Mouse (Mus musculus) thymus, adult 18-20 months (tissue): Measurements from ENCODE around the gene Cacna1d.

Experiments used
- DNase-seq, 2 experiments: peaks; one replicate each; pipeline ENCODE4 v3.0.0; 2022; ENCODE audit warnings: mixed read lengths in 2 of 2

Cacna1d gene

DNA sequence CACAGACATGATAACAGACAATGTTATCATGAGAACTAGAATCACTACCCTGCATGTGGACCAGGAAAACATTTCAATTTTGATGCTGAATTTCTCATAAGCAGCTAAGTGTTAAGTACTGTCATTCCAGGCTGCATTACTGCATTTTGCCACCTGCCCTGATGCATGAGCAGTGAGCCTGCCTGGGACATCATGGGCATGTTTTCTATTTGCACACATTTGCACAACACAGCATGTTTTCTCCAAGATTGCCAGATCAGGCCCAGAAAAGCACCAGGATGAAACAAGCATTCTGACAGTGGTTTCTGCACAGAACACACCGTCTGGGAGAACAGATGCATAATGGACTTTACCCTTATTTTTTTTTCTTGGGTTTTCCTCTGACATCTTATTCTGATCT lies 294.3 kb downstream of the Cacna1d start:
- DNase-seq, result no peak

DNA sequence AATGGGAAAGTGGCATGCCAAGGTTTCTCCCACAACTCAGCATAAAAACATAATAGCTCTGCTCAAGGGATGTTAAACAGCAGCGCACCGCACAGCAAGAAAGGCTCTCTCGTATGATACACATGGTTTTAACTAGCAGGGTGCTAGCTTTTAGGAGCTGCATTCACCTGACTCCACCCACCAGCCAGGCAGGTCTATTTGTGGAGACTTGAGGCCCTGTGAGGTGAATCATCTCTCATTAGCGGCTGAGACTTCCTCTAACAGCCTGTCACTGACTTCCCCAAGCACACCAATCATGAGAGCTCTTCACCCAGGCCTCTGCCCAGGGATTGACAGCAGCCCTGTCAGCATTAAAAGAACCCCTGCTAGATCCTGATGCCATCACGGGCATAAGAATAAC lies 295.0 kb downstream of the Cacna1d start:
- peak in 1 of 2 experiments; percentile 13 for DNase-seq

DNA sequence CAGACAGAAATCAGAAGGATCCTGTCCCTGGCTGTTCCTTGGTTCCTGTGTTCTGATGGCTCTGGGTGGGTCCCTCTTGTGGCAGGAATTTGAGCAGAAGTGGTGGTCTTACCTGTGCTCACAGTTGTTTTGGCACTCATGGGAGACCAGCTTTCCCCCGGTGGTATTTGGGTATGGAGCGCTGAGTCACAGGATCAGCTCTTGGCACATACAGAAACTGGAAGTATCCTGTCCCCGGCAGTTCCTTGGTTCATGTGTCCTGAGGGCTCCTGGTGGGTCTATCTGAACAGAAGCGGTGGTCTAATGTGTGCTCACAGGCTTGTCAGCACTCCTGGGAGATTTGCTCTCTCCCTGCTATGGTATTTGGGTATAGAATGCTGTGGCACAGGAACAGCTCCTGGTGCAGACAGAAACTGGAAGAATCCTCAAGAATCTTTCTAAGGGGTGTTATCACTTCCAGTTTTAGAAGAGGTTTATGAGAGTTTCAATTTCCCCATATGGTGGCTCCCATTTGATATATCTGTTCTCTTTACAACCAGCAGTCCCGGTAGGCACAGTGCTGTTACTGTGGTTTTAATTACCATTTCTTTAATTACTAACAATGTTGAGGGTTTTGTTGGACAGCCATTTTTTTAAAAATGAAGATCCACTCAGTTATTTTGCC lies 300.8 kb downstream of the Cacna1d start:
- DNase-seq, result no peak

DNA sequence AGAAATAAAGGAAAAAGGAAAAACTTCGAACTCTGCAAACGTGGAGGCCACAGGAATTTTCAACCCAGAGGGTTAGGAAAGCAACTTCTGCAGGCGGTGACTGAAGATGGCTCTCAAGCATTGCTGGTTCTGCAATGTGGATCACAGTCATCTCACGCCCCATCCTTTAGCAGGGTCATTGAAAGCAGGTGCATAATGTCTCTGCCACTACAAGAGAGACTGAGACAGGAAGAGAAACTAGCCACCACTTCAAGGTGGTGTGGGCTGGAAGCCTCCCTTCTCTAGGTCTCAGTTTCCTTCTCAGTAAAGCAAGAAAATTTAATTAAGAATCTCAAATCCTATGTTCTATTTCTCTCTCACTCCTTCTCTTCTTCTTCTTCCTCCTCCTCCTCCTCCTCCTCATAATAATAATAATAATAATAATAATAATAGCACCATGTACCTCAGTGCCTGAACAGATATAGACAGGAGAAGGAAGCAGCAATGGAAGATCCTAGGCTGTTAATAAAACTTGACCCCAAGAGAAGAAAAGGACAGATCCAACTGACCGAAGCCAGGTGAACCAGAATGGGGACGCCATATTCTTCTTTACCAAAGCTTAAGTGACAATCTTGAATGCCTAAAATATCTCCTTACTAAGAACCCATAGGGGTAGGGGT lies 305.5 kb downstream of the Cacna1d start:
- no peak for DNase-seq

DNA sequence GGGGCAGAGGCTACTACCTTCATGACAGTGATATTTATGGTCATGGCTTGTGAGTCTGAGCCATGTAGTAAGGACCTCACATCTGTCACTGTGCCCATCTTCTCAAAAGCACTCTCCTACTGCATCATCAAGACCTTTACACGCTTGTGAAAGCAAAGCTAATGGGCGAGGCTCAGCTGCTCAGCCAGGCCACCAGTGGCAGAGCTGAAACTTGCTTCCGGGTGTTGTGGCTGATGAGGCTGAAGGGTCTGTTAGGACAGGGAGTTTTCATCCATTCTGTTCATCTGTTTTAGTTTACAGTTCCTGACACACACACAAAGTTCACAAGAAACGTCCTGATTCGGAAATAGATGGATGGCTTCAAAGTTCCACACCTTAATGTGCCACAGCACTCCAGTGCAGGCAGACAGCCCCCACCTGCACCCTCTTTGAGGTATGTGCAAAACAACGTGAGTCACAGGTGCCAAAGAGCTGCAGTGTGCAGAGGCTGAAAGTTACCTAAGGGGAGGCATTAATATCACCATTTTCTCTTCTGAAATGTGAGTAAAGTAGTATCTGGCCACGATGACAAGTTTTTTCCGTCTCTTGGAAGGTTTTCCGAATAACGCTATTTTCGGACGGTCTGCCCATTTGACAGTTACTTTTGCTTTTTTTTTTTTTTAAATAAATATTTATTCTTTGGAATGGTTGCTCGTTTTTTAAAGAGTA lies 306.7 kb downstream of the Cacna1d start:
- DNase-seq, result no peak

DNA sequence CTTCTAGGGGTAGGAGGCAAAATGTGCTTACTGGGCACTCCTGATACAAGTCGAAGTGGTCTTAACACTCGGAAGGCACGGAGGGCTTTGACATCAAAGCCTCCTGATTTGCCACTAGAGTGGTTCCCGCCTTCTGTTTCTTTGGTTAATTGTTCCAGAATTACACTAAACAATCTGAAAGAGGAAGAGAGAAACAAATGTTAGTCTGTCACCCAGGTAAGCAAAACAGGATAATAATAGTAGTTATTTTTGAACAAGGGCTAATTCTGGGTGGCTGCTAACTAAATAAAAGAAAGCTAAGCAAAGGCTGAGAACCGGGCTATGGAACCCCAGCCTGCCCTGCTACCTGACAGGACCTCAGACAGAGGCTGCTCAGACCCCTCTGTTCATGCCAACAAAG lies 307.2 kb downstream of the Cacna1d start:
- no peak for DNase-seq

DNA sequence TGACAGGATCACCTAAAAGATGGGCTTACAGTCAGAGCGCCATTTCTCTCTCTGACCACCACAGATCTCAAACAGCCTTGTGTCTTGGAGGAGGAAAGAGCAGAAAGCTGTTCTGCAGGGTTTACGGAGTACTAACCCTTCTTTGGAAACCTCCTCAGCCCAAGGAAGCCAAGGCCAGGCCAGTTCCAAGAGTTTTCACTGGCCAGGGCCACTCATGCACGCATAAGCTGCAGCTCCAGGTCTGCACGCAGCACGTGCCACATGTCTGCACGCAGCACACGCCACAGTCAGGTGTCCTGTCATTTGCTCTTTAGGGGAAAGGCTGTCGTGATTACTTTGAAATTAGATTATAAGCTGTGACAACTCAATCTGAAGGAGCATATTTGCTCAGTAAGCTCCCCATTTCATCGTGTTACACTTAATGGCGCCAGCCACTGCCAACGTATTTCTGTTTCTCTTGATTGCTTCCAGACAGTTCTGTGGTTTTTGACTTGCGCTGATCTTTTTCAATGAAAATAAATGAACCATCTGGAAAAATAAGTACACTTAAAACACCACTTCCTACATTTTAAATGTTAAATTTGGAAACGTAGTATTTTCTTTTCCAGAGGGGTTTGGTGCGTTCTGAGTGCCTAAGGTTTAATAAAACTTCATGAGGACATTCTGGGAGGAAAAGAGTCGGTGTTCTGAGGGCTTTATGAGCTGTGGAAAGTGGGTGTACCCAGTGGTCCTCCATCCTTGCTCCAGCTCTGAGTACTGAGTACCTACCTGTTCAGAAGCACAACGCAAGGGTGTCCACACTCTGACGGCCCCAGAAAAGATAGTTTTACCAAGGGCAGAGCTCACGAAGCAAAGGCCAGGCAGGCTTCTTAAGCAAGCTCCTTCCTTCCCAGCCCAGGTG lies 308.4 kb downstream of the Cacna1d start:
- no peak for DNase-seq

DNA sequence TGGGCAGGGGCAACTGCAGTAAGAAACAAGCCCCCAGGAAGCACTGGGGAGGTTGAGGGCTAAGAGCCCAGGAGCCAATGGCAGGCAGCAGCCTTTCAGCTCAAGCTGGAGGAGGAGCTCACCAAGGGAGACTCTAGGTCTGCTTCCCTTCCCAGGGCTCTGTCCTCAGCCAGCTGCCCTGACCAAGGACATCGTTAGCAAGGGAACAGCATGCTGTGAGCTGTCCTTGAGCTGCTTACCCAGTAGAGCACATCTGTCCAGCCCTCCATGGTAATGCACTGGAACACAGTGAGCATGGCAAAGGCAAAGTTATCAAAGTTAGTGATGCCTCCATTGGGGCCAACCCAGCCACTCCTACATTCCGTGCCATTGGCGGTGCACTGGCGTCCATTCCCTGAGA lies 312.9 kb downstream of the Cacna1d start:
- no peak for DNase-seq

DNA sequence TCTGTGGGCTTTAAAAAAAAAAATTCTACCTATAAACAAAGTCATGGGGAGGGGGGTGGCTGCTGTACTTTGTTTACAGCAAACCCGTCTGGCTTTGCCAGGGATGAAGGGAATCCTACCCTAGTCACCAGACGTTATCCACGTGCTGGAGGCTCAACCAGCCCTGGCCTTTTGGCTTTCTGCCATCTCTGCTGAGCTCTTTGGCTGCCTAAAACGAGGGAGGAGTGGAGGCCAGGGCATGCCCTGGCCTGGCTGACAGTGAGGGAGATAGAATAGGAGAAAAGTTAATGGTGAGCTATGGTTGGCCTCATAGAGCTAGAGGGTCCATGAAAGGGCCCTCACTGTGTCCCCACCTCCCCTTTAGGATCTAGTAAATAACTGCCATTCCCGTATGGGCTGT lies 313.4 kb downstream of the Cacna1d start:
- DNase-seq, result no peak

DNA sequence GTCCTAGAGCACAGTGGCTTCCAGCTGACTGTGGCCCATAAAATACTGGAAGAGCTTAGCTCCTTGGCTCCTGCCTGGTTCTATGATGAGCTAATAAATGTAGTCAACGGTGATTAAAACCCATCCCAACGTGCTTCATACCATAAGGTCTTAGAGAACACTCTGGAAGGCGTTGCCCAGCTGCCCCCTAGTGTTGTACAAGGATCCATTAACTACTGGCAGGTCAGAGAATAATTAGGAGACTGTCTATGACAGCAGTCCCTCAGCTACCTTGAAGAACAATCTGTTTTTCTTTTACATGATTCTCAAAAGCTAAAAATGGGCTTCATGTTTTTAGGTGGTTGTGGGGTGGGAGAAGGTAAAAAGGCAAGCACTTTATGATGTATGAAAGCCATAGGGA lies 315.9 kb downstream of the Cacna1d start:
- no peak for DNase-seq

DNA sequence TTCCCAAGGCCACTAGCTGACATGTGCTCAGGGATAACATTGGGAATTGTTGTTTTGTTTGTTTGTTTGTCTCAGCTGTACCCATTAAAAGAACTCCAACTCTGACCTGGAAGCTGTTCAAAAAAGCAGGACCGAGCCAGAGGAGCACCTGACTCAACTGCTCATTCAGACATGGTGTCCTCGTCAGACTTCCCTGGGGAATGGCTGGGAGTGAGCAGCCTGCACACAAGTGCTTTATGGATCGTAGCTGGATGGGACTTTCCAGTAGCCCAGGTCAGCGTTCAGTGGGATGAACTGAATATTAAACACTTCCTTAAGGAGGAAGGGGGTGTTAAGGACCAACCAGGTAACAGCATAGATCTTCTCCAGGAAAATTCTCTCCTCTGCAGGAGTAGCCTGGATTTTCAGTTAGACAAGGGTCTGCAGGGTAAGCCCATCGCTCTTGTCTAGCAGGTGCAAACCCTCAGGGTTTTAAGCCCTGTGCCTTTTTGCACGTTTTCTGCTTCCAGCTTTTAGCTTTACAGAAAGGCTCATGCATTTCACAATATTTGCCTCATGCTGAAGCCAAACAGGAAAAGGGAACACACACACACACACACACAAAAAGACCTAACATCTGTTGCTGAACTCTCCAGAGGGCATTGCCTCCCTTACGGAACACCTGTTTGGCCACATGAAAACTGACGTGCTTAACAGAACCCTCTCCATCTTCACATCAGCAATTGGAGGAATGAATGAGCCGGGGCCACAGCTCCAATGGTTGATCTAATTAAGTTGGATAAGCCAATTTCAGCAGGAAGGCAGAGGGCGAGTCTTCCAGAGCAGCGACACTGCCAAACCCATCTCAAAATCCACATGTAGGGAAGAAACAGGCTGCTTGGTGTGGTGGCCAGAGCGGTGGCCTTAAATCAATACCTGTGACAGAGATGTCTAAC lies 318.2 kb downstream of the Cacna1d start:
- no peak for DNase-seq

DNA sequence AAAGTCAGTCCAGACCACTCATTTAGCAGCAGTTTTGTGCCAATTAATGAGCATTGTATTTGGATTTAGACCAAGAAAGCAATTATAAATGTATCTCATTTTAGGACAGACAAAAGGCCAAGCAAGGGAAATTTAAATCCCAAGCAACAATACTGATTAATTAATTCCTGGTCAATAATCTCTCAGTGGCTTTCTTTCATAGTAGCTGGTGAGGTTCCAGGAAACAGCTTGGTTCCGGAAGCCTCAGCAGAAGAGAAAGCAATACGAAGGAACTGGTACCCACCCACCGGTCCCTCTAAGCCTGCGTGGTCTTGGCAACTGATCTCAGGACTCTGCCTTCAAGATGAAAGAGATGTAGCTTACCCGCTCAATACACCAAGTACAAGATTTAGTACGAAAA lies 319.7 kb downstream of the Cacna1d start:
- no peak for DNase-seq

DNA sequence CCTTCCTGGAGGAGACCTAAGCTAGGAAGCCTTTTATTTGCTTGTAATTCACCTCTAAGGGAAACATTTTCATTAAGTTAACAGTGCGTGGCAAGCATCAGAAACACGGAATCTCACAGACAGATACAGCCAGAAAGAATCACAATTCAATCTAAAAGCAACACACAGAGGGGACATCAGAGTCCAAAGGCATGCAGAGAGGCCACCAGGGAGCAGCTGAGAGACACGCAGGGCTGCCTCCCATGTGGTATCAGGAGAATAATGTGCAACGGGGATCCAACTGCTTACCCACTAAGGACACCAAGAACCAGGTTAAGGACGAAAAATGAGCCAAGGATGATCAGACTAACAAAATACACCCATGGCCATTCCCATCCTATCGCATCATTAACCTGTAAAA lies 320.2 kb downstream of the Cacna1d start:
- no peak for DNase-seq

DNA sequence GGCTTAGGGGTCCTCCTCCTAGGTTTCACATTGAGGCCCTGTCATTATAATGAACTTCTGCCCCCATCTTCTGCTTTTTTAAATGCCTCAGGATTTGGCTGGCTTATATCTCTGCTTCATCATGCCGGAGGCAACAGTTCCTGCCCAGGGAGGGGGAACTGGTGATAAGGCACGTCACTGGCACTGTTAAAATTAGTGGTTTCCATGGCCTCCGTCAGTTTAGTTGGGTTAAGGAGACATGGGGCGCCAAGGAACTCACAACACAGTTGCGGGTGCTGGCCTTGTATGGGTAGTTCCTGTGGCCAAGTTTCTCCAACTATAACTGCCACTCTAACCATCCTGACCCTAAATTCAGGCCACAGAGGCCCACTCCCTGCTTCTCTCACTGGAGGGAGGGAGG lies 321.8 kb downstream of the Cacna1d start:
- no peak for DNase-seq

DNA sequence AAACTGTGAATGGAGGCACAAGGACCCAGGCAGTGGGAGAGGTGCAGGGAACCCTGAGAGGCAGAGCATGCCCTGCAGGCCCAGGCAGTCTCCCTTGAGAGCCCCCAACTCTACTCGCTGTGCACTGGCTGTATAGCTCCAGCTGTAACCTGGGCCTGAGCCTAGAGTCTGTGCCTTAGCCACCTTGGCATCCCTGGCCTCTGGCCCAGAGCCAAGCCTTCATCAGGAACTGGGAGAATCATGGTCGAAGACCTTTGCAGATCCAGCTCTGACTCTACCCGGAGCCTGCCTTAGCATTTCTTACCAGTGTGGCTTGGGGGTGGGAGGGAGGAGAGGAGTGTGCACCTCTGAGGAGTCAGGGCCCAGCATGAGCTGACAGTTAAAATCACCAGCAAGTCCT lies 322.4 kb downstream of the Cacna1d start:
- no peak for DNase-seq

DNA sequence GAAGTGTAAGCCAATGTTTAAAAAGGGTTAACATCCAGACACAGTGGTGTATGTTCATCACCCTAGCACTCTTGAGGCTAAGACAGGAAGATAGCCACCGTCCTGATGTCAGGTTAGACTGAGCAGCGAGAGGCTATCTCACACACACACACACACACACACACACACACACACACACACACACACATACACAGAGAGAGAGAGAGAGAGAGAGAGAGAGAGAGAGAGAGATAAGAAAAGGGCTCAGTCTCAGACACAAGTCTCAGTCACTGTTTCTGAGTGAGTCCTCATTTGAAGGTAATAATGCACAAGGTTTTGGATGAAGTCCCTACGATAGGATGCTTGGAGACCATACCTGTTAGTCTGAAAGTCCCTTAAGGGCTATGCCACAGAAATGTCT lies 322.9 kb downstream of the Cacna1d start:
- no peak for DNase-seq

DNA sequence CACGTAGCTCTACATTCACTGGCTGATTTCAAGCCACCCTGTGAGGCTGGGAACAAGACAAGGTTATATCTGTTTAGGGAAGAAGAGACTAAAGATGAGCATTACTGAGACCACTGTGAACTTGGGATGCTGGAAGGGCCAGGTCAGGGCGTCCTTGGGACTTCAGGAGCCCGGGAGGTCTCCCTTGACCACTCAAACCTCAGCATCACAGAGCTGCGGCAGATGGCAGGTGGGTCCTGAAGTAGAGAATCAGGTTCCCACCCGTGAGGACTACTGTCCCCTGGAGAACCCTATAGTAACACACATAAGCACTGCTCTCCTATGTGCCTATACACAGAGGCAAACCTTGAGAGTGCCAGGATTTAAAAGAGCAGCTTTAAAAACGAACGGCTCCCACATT lies 323.6 kb downstream of the Cacna1d start:
- no peak for DNase-seq

DNA sequence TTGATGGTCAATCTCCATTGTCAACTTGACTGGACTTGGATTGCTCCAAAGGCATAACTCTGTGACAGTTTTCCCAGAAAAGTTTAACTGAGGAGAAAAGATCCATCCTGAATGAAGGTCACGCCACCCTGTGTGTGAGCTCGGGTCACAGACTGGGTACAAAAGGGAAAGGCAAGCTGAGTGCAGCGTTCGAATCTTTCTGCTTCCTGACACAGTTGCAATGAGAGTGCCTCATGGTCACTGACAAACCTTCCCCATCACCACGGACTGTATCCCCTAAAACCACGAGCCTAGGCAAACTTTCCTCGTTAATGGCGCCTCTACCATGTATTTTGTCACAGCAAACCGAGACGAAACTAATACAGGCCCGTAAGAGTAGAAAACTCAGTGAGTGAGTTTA lies 325.2 kb downstream of the Cacna1d start:
- DNase-seq, result no peak

DNA sequence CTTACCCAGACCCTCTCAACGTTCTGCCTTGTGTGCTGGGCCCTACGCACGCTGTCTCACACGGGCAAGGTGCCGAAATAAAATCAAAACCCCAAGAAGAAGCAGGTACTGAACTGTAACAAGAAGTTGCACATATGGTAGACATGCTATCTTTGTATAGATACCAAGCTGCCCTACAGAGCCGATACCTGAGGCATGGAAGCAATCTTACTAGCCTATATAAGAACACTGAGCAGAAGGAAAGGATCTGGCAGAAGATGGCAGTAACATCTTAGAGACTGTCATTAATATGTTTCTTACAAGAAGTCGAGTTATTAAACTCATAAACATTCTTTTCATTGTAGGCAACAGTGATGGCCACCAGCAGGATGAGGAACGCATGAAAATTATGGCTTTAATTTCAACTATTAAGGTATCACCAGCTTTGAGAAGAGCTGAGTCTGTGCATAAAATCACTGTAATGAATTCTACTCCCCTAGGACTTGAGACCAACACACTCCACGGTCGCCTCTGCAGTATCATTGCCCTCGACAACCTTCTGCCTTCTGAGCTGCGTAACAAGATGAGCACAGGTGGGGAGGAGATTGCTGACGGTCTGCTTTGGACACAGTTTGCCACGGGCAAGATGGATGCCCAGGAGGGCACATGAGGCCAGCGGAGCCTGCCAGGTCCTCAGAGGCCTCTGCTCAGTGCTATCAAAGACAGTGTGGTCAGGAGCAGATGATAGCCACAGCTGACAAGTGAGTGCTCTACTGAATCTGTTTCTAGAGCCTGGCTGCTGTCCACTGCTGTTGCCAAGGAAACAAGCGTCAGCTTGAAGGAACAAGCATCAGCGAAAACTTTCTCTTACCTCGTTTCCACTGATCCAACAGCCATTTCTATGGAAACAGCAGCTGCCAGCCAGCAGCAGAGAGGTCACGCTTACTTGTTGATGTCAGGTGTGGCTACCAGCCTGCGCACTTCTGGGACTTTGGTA lies 327.2 kb downstream of the Cacna1d start:
- DNase-seq, result no peak

DNA sequence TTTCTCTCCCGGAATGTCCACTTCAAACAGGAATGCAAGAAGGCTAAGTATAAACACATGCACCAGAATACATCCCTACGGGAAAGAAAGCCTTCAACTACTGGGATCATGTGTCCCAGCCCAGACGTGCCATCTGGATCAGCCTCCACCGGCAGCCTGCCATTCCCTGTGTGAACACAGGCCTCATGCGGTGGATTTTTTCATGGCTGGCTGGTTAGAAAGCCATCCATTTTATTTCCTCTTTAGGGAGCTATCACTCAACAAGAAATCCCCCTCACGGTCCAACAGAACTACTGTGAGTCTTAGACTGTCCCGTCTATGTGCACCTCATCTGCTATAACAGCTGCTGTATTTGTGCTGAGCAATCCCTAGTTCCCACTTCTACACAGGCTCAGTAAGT lies 343.5 kb downstream of the Cacna1d start:
- no peak for DNase-seq
